Mouse (Mus musculus): ENCODE data around the gene Snx21.

DNA sequence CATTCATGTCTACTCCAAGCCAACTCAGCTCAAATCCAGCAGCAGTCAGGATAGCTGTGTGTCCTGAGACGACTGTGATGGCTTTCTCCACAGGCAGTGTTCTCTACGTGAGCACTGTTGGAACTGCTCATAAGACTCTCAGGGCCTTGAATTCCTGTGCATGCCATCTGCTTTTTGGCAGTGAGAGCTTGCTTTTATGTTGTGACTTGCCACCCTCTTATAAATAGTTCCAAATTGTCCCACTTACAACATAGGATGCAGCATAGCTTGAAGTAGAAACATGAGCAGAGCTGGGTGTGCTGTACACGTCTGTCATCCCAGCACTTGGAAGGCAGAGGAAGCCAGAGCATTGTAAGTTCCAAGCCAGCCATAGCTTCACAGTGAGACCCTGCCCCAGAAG, 19.8 kb upstream of the Snx21 start:
- TF ChIP-seq TAL1 (IDR thresholded peaks at IDR 0.05; ENCODE audit: low read length) (no peak), GATA1 (IDR thresholded peaks at IDR 0.05; ENCODE audit: low read length) (no peak)

Measured in erythroblast, embryonic 14.5 days (primary cell).